Mouse (Mus musculus) MEL (cell line): ENCODE data around the gene Lysmd1. TPM values are rescaled to one million over a fixed set of nuclear protein-coding genes. Genes with fewer than 3 reads are reported as not detected.
A peak's percentile ranks its signal among the peaks of the same experiment; 100 is the strongest.
"Not testable (repeated sequence)": the region's sequence is repeated elsewhere in the genome, so short reads cannot be mapped to it uniquely, and the experiment has no call there.

Experiments
- DNase-seq: peaks from one replicate; pipeline ENCODE4 v3.0.0; 2011; ENCODE audit warnings: low read depth, low spot score
- H3K27ac ChIP-seq: 2 replicates; pipeline ENCODE4 v1.5.1; 2012; ENCODE audit warnings: low read depth, mild to moderate bottlenecking, control low read depth, low read length, moderate library complexity; ENCODE audit not compliant: control insufficient read depth
- H3K27me3 ChIP-seq, 2 experiments: fragments of 150-350 bp in 1 of 2; sonication (generic) in 1 of 2; 2 replicates each; pipeline ENCODE4 v1.6.1; 2012; ENCODE audit warnings: low read length in 2 of 2, mild to moderate bottlenecking in 2 of 2, improper control_type of control experiment in 1 of 2, moderate library complexity in 1 of 2; ENCODE audit not compliant: insufficient read depth in 2 of 2, control insufficient read depth in 1 of 2
- H3K36me3 ChIP-seq, 2 experiments: 2 replicates each; pipeline ENCODE4 v1.6.1; 2012 to 2014; ENCODE audit warnings: low read length in 2 of 2, improper control_type of control experiment in 1 of 2, inconsistent platforms in 1 of 2, mild to moderate bottlenecking in 1 of 2; ENCODE audit not compliant: insufficient read depth in 2 of 2, control insufficient read depth in 1 of 2
- H3K4me1 ChIP-seq, 2 experiments: fragments of 150-350 bp in 1 of 2; sonication (generic) in 1 of 2; 2 replicates each; pipeline ENCODE4 v1.6.1; 2012; ENCODE audit warnings: low read length in 2 of 2, improper control_type of control experiment in 1 of 2, mild to moderate bottlenecking in 1 of 2; ENCODE audit not compliant: insufficient read depth in 2 of 2, control insufficient read depth in 1 of 2
- H3K4me3 ChIP-seq, 2 experiments: fragments of 150-350 bp in 1 of 2; sonication (generic) in 1 of 2; 2 replicates each; pipeline ENCODE4 v1.5.1; 2012; ENCODE audit warnings: low read depth in 2 of 2, low read length in 2 of 2, mild to moderate bottlenecking in 2 of 2, moderate library complexity in 2 of 2, control low read depth in 1 of 2, improper control_type of control experiment in 1 of 2; ENCODE audit not compliant: control insufficient read depth in 1 of 2, insufficient read depth in 1 of 2
- H3K79me2 ChIP-seq: 2 replicates; pipeline ENCODE4 v1.6.1; 2012; ENCODE audit warnings: mild to moderate bottlenecking, low read length, moderate library complexity; ENCODE audit not compliant: control insufficient read depth, poor library complexity, insufficient read depth
- H3K9ac ChIP-seq: 2 replicates; pipeline ENCODE4 v1.6.1; 2012; ENCODE audit warnings: low read depth, mild to moderate bottlenecking, control low read depth, low read length, moderate library complexity; ENCODE audit not compliant: control insufficient read depth, poor library complexity, severe bottlenecking
- H3K9me3 ChIP-seq: fragments of 150-350 bp; sonication (generic); replicated peaks from 2 replicates; pipeline ENCODE4 v1.6.1; 2012; ENCODE audit warnings: mild to moderate bottlenecking, low read length, improper control_type of control experiment, moderate library complexity; ENCODE audit not compliant: insufficient read depth
- CTCF ChIP-seq, 3 experiments: IDR thresholded peaks in 2 of 3; conservative IDR thresholded peaks in 1 of 3; 2 replicates each; pipeline ENCODE4 v1.5.1; 2011 to 2012; ENCODE audit warnings: low read length in 3 of 3, low read depth in 2 of 3, mild to moderate bottlenecking in 2 of 3, improper control_type of control experiment in 1 of 3, inconsistent platforms in 1 of 3, mixed read lengths in 1 of 3, moderate library complexity in 1 of 3; ENCODE audit not compliant: control insufficient read depth in 1 of 3, insufficient read depth in 1 of 3, poor library complexity in 1 of 3, severe bottlenecking in 1 of 3
- ETS1 ChIP-seq: IDR thresholded peaks from 2 replicates; pipeline ENCODE4 v1.6.1; 2012; ENCODE audit warnings: low read depth, mild to moderate bottlenecking, inconsistent platforms, low read length, improper control_type of control experiment, moderate library complexity
- GATA1 ChIP-seq: IDR thresholded peaks from 2 replicates; pipeline ENCODE4 v1.6.1; 2011; ENCODE audit warnings: low read depth, low read length, improper control_type of control experiment
- MAX ChIP-seq: IDR thresholded peaks from 2 replicates; pipeline ENCODE4 v1.6.1; 2011; ENCODE audit warnings: low read length, improper control_type of control experiment
- POLR2A ChIP-seq, 2 experiments: IDR thresholded peaks; 2 replicates each; pipeline ENCODE4 v1.6.1; 2011 to 2012; ENCODE audit warnings: low read length in 2 of 2, mild to moderate bottlenecking in 2 of 2, control low read depth in 1 of 2, improper control_type of control experiment in 1 of 2, low read depth in 1 of 2, moderate library complexity in 1 of 2; ENCODE audit not compliant: control insufficient read depth in 1 of 2, insufficient read depth in 1 of 2, poor library complexity in 1 of 2
- RAD21 ChIP-seq: IDR thresholded peaks from 2 replicates; pipeline ENCODE4 v1.6.1; 2011; ENCODE audit warnings: mild to moderate bottlenecking, low read depth, low read length, improper control_type of control experiment
- polyA plus RNA-seq, 2 experiments: library from polyadenylated mRNA; stranded (reverse) in 1 of 2; unstranded in 1 of 2; fragments of >175 nt in 1 of 2; fragments of >200 nt in 1 of 2; gene quantifications; 2 replicates each; pipeline versions ENCODE4 v1.2.1 to v1.2.4; 2012; ENCODE audit warnings: low replicate concordance in 2 of 2, low read depth in 1 of 2; ENCODE audit not compliant: insufficient read length in 2 of 2, insufficient read depth in 1 of 2, missing spikeins in 1 of 2
- total RNA-seq: library from RNA; depleted of rRNA; stranded (reverse); fragments of 300-350 nt; gene quantifications from 2 replicates; pipeline ENCODE4 v1.2.3, GENCODE M21; 2012

The Lysmd1 gene
- total and polyA plus RNA-seq, 3 experiments, result 22.7 to 102 (median 22.9) TPM

DNA sequence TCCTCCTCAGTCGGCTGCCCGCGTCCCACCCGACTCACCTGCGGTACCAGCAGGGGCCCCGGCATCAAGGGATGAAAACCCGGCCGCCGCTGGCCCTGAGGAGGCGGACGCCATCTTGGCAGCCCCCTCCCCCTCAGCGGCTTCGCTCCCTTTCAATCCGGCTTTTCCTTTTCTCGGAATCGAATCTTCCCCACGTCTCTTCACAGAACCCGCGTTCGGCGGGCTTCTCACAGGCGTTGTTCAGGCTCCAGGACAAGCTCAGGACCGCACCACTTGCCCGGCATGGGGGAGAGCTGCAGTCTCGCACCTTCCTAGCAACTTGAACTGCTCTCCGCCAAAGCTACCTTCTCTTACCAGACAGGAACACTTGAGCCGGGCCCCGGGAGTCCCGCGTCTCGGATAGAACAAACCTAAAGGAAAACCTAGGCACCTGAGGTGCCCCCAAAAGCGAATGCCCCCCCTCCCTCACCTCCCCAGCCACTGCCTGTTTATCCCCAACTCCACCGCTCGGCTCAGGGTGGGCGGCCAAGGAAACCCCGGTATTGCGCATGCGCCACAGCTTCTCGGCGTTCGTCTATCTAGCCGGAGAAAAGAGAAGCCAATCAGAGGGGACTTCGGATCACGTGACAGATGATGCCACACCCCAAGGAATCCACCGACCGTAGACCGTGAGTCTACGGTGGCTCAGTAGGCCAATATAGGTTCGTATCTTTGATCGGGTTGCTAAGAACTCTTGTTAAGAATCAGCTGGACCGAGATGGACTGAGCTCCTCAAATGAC is 27.4 kb upstream of the Lysmd1 start, which contains the start of gene Pip5k1a:
TSS of gene Pip5k1a (minus strand) at position 593 of the 780 bp plus-strand sequence.
- Histone ChIP-seq H3K27me3 (no peaks in the 10 kb centered on the region), H3K27ac (peak within 1 kb of the TSS; percentile 77), H3K9ac (peak within 1 kb of the TSS; percentile 80), H3K36me3 (peaks cover 12 to 33% of the 10 kb centered on the region in 2 experiments), H3K79me2 (peaks cover 46% of the 10 kb centered on the region), H3K9me3 (no peaks in the 10 kb centered on the region), H3K4me1 (peaks cover 11 to 24% of the 10 kb centered on the region in 2 experiments), H3K4me3 (peak within 1 kb of the TSS; percentile 71)
- peak; percentile 100 for DNase-seq
- TF ChIP-seq ETS1 (no peak), GATA1 (peak; percentile 88), POLR2A (IDR thresholded peaks at IDR 0.05; ENCODE audit: control insufficient read depth in 1 of 2, insufficient read depth in 1 of 2, low read depth in 1 of 2, low read length in 2 of 2, poor library complexity in 1 of 2) (peak in 1 of 2 experiments; percentile 85; a peak in 1 of 4 replicates), RAD21 (no peak)

DNA sequence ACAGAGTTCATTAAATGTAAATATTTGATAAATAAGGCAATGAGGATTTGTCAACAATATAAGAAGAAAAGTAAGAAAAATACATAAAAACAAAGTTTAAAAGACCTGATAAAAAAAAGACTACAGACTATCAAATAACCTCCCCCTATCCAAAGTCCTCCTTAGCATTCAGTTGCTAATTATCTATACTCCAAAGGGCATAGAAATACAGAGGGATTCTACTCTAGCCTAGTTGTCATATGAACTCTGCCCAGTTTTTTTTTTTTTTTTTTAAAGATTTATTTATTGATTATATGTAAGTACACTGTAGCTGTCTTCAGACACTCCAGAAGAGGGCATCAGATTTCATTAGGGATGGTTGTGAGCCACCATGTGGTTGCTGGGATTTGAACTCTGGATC is 26.6 kb upstream of the Lysmd1 start:
- H3K27me3 ChIP-seq, DNase-seq, H3K9me3 ChIP-seq: not testable (repeated sequence)
- Histone ChIP-seq H3K36me3 (peaks cover 6 to 31% of the 10 kb centered on the region in 2 experiments; a peak in 3 of 4 replicates), H3K9ac (peak overlapping the region; percentile 80), H3K4me3 (peak overlapping the region; percentile 49 to 71), H3K4me1 (peaks cover 13 to 25% of the 10 kb centered on the region in 2 experiments), H3K27ac (peak overlapping the region; percentile 70; the same call in 1 of the 2 replicates), H3K79me2 (peaks cover 43% of the 10 kb centered on the region)

DNA sequence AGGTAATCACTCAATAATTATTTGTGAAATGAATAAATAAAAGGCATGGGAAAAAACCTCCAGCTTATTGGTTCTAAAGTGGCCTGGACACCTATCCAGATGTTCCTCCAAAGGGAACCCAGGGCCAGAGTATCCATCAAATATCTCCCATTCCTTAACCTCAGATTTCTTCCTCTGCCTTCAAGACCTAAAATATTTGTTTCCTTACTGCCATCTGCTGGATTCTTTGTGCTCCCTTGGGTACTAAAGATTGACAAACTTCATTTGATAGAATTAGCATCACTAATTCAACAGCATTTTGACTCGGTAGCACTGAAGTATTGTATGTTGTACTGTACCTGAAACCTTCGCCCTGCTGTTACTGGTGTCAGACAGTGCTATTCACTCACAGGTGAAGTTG is 26.0 kb upstream of the Lysmd1 start:
- no peaks in the 10 kb centered on the region for H3K9me3 ChIP-seq
- no peak overlapping the region for H3K27ac ChIP-seq
- H3K79me2 ChIP-seq, result peaks cover 45% of the 10 kb centered on the region
- TF ChIP-seq CTCF (IDR thresholded peaks at IDR 0.05 in 2 of 3, conservative IDR thresholded peaks at IDR 0.05 in 1 of 3; ENCODE audit: control insufficient read depth in 1 of 3, insufficient read depth in 1 of 3, low read depth in 2 of 3, low read length in 3 of 3, poor library complexity in 1 of 3, severe bottlenecking in 1 of 3) (peak in 1 of 3 experiments; percentile 55; a peak in 2 of 6 replicates), MAX (no peak), GATA1 (peak; percentile 18; the same call in 1 of the 2 replicates)
- peaks cover 3 to 31% of the 10 kb centered on the region in 2 experiments; a peak in 3 of 4 replicates for H3K36me3 ChIP-seq
- H3K4me1 ChIP-seq, result peaks cover 13 to 28% of the 10 kb centered on the region in 2 experiments
- H3K9ac ChIP-seq, result no peak overlapping the region
- DNase-seq, result peak; percentile 81
- H3K27me3 ChIP-seq, result no peaks in the 10 kb centered on the region
- H3K4me3 ChIP-seq, result no peak overlapping the region
